Mouse (Mus musculus): ENCODE data around the gene Nsun3. TPM values are rescaled to one million over a fixed set of nuclear protein-coding genes. Genes with fewer than 3 reads are reported as not detected.

The Nsun3 gene
- total and polyA plus RNA-seq, 2 experiments from 2014 or later: 6.6 to 7.9 TPM

- no peak for DNase-seq (ENCODE audit: low spot score)
- no peak overlapping the region for H3K9ac ChIP-seq (replicated peaks; ENCODE audit: low read depth, low read length)
- H3K9me3 ChIP-seq (replicated peaks; ENCODE audit: control insufficient read depth, low read length): no peaks in the 10 kb centered on the region
- no peak overlapping the region for H3K4me3 ChIP-seq (ENCODE audit: low read depth, low read length)
- H3K4me1 ChIP-seq (ENCODE audit: control insufficient read depth, insufficient read depth): no peaks in the 10 kb centered on the region
- no peak for ATAC-seq (ENCODE audit: insufficient read depth, low read depth)
- H3K4me2 ChIP-seq (ENCODE audit: low read depth, low read length): no peak overlapping the region
- WGBS: 96% methylated on average over 3 of the region's 3 CpGs
- TF ChIP-seq CTCF (IDR thresholded peaks at IDR 0.05; ENCODE audit: low read depth) (no peak), EP300 (IDR thresholded peaks at IDR 0.05; ENCODE audit: low read depth) (no peak)
- no peaks in the 10 kb centered on the region for H3K27me3 ChIP-seq (ENCODE audit: control insufficient read depth, insufficient read depth, low read length)
- no peak overlapping the region for H3K27ac ChIP-seq (ENCODE audit: low read depth)
- H3K36me3 ChIP-seq (replicated peaks; ENCODE audit: control insufficient read depth, insufficient read depth, low read length): peaks cover 25% of the 10 kb centered on the region
Observed at GRCm38 (mm10) chr16:62804621-62805020, 18.0 kb upstream of the Nsun3 start.

- no peak overlapping the region for H3K4me3 ChIP-seq (ENCODE audit: low read depth, low read length)
- H3K4me2 ChIP-seq (ENCODE audit: low read depth, low read length): no peak overlapping the region
- peak overlapping the region; percentile 7; the same call in 1 of the 2 replicates for H3K27ac ChIP-seq (ENCODE audit: low read depth)
- peaks cover 18% of the 10 kb centered on the region; the same call in 1 of the 2 replicates for H3K36me3 ChIP-seq (replicated peaks; ENCODE audit: control insufficient read depth, insufficient read depth, low read length)
- ATAC-seq (ENCODE audit: insufficient read depth, low read depth): no peak
- no peaks in the 10 kb centered on the region for H3K9me3 ChIP-seq (replicated peaks; ENCODE audit: control insufficient read depth, low read length)
- no peaks in the 10 kb centered on the region for H3K27me3 ChIP-seq (ENCODE audit: control insufficient read depth, insufficient read depth, low read length)
- TF ChIP-seq CTCF (IDR thresholded peaks at IDR 0.05; ENCODE audit: low read depth) (no peak), EP300 (IDR thresholded peaks at IDR 0.05; ENCODE audit: low read depth) (no peak)
- no peaks in the 10 kb centered on the region for H3K4me1 ChIP-seq (ENCODE audit: control insufficient read depth, insufficient read depth)
- no peak overlapping the region for H3K9ac ChIP-seq (replicated peaks; ENCODE audit: low read depth, low read length)
- no peak for DNase-seq (ENCODE audit: low spot score)
- WGBS: 76% methylated on average over 3 of the region's 3 CpGs
Observed at GRCm38 (mm10) chr16:62799839-62800238, 13.2 kb upstream of the Nsun3 start.

GRCm38 (mm10) chr16:62799426-62799825 lies 12.8 kb upstream of the Nsun3 start:
- Histone ChIP-seq H3K9me3 (replicated peaks; ENCODE audit: control insufficient read depth, low read length) (no peaks in the 10 kb centered on the region), H3K9ac (replicated peaks; ENCODE audit: low read depth, low read length) (no peak overlapping the region), H3K27me3 (ENCODE audit: control insufficient read depth, insufficient read depth, low read length) (no peaks in the 10 kb centered on the region), H3K4me1 (ENCODE audit: control insufficient read depth, insufficient read depth) (no peaks in the 10 kb centered on the region), H3K36me3 (replicated peaks; ENCODE audit: control insufficient read depth, insufficient read depth, low read length) (peaks cover 15% of the 10 kb centered on the region; the same call in 1 of the 2 replicates), H3K27ac (ENCODE audit: low read depth) (peak overlapping the region; percentile 7; the same call in 1 of the 2 replicates), H3K4me2 (ENCODE audit: low read depth, low read length) (no peak overlapping the region), H3K4me3 (ENCODE audit: low read depth, low read length) (no peak overlapping the region)
- WGBS: 33% methylated on average over 4 of the region's 4 CpGs
- ATAC-seq (ENCODE audit: insufficient read depth, low read depth): peak; percentile 67; the same call in 1 of the 2 replicates
- peak; percentile 21 for DNase-seq (ENCODE audit: low spot score)
- TF ChIP-seq EP300 (IDR thresholded peaks at IDR 0.05; ENCODE audit: low read depth): no peak
- TF ChIP-seq CTCF (IDR thresholded peaks at IDR 0.05; ENCODE audit: low read depth): no peak

- ATAC-seq (ENCODE audit: insufficient read depth, low read depth) (no peak), DNase-seq (ENCODE audit: low spot score) (no peak)
- H3K27me3 ChIP-seq (ENCODE audit: control insufficient read depth, insufficient read depth, low read length): no peaks in the 10 kb centered on the region
- TF ChIP-seq CTCF (IDR thresholded peaks at IDR 0.05; ENCODE audit: low read depth) (no peak), EP300 (IDR thresholded peaks at IDR 0.05; ENCODE audit: low read depth) (no peak)
- 0 out of 2 replicates have a peak, but pooled peaks cover 10% of the 10 kb centered on the region for H3K36me3 ChIP-seq (replicated peaks; ENCODE audit: control insufficient read depth, insufficient read depth, low read length)
- H3K9ac ChIP-seq (replicated peaks; ENCODE audit: low read depth, low read length): no peak overlapping the region
- no peaks in the 10 kb centered on the region for H3K9me3 ChIP-seq (replicated peaks; ENCODE audit: control insufficient read depth, low read length)
- H3K4me2 ChIP-seq (ENCODE audit: low read depth, low read length): no peak overlapping the region
- H3K4me1 ChIP-seq (ENCODE audit: control insufficient read depth, insufficient read depth): no peaks in the 10 kb centered on the region
- 81% methylated on average over 3 of the region's 3 CpGs for WGBS
- no peak overlapping the region for H3K4me3 ChIP-seq (ENCODE audit: low read depth, low read length)
- H3K27ac ChIP-seq (ENCODE audit: low read depth): no peak overlapping the region
Observed at GRCm38 (mm10) chr16:62798808-62799207, 12.2 kb upstream of the Nsun3 start.

GRCm38 (mm10) chr16:62796608-62797007 lies 10.0 kb upstream of the Nsun3 start:
- WGBS: 68% methylated on average over 1 of the region's 1 CpGs

GRCm38 (mm10) chr16:62782229-62782628 lies 4.4 kb downstream of the Nsun3 start:
- ATAC-seq (ENCODE audit: insufficient read depth, low read depth): no peak
- Histone ChIP-seq H3K9ac (replicated peaks; ENCODE audit: low read depth, low read length) (no peak overlapping the region), H3K36me3 (replicated peaks; ENCODE audit: control insufficient read depth, insufficient read depth, low read length) (no peaks in the 10 kb centered on the region), H3K4me1 (ENCODE audit: control insufficient read depth, insufficient read depth) (peaks cover 9% of the 10 kb centered on the region), H3K9me3 (replicated peaks; ENCODE audit: control insufficient read depth, low read length) (no peaks in the 10 kb centered on the region), H3K27ac (ENCODE audit: low read depth) (no peak overlapping the region), H3K27me3 (ENCODE audit: control insufficient read depth, insufficient read depth, low read length) (no peaks in the 10 kb centered on the region), H3K4me2 (ENCODE audit: low read depth, low read length) (no peak overlapping the region), H3K4me3 (ENCODE audit: low read depth, low read length) (no peak overlapping the region)
- TF ChIP-seq EP300 (IDR thresholded peaks at IDR 0.05; ENCODE audit: low read depth) (no peak), CTCF (IDR thresholded peaks at IDR 0.05; ENCODE audit: low read depth) (peak; percentile 50)
- no peak for DNase-seq (ENCODE audit: low spot score)
- 49% methylated on average over 5 of the region's 5 CpGs for WGBS

More at GRCm38 (mm10) chr16:62796608-62797007, 10.0 kb upstream of the Nsun3 start:
- no peak for DNase-seq (ENCODE audit: low spot score)
- Histone ChIP-seq H3K27me3 (ENCODE audit: control insufficient read depth, insufficient read depth, low read length) (no peaks in the 10 kb centered on the region), H3K36me3 (replicated peaks; ENCODE audit: control insufficient read depth, insufficient read depth, low read length) (0 out of 2 replicates have a peak, but pooled peaks cover 2% of the 10 kb centered on the region), H3K9ac (replicated peaks; ENCODE audit: low read depth, low read length) (no peak overlapping the region), H3K4me3 (ENCODE audit: low read depth, low read length) (no peak overlapping the region), H3K9me3 (replicated peaks; ENCODE audit: control insufficient read depth, low read length) (no peaks in the 10 kb centered on the region), H3K4me2 (ENCODE audit: low read depth, low read length) (no peak overlapping the region), H3K4me1 (ENCODE audit: control insufficient read depth, insufficient read depth) (no peaks in the 10 kb centered on the region), H3K27ac (ENCODE audit: low read depth) (no peak overlapping the region)
- TF ChIP-seq CTCF (IDR thresholded peaks at IDR 0.05; ENCODE audit: low read depth) (no peak), EP300 (IDR thresholded peaks at IDR 0.05; ENCODE audit: low read depth) (no peak)
- ATAC-seq (ENCODE audit: insufficient read depth, low read depth): no peak
